Mouse (Mus musculus): ENCODE results near the gene Dld.

GRCm38 (mm10) chr12:31391696-31392095 lies 40.4 kb upstream of the Dld start:
- TF ChIP-seq POLR2A (IDR thresholded peaks at IDR 0.05; ENCODE audit: borderline replicate concordance, extremely low read depth, low read depth, low read length) (no peak), CTCF (IDR thresholded peaks at IDR 0.05; ENCODE audit: insufficient read depth, low read length) (no peak)
